Mouse (Mus musculus) limb, embryonic 10.5 days (tissue): ENCODE data around the gene Scamp5. TPM values are rescaled to one million over a fixed set of nuclear protein-coding genes. Genes with fewer than 3 reads are reported as not detected.
A peak's percentile ranks its signal among the peaks of the same experiment; 100 is the strongest.
"Not testable (repeated sequence)": the region's sequence is repeated elsewhere in the genome, so short reads cannot be mapped to it uniquely, and the experiment has no call there.

ENCODE experiments used
- DNase-seq: peaks from one replicate; pipeline ENCODE4 v3.0.0-alpha.2; 2017; ENCODE audit warnings: low spot score
- H3K27ac ChIP-seq: fragments of 300-500 bp; sonication (generic); 2 replicates; pipeline ENCODE4 v1.5.1; 2016; ENCODE audit warnings: mild to moderate bottlenecking
- H3K27me3 ChIP-seq: fragments of 300-500 bp; sonication (generic); 2 replicates; pipeline ENCODE4 v1.6.1; 2016; ENCODE audit warnings: low read depth, mild to moderate bottlenecking; ENCODE audit not compliant: poor library complexity, severe bottlenecking
- H3K36me3 ChIP-seq: fragments of 300-500 bp; sonication (generic); 2 replicates; pipeline ENCODE4 v1.6.1; 2016; ENCODE audit warnings: mild to moderate bottlenecking, moderate library complexity
- H3K4me1 ChIP-seq: fragments of 300-500 bp; sonication (generic); 2 replicates; pipeline ENCODE4 v1.6.1; 2016
- H3K4me3 ChIP-seq: fragments of 300-500 bp; sonication (generic); 2 replicates; pipeline ENCODE4 v1.5.1; 2016; ENCODE audit warnings: mild to moderate bottlenecking, moderate library complexity
- H3K9me3 ChIP-seq: fragments of 300-500 bp; sonication (generic); replicated peaks from 2 replicates; pipeline ENCODE4 v1.6.1; 2016; ENCODE audit warnings: mild to moderate bottlenecking
- WGBS: fragments of 180-500 bp; shearing (Covaris S2); methylation state at CpG from one replicate; pipeline ENCODE4 v1.1.7; 2016; 5-methylcytosine and 5-hydroxymethylcytosine counted together
- polyA plus RNA-seq: library from polyadenylated mRNA; unstranded; fragments of >200 nt; fragmentation: Nextera tagmentation; extraction: Ambion mirVana; gene quantifications from 2 replicates; pipeline ENCODE4 v1.2.1, GENCODE M21; 2016

Scamp5 gene
- polyA plus RNA-seq, 1 experiment from 2014 or later, result 4.5 TPM

- WGBS, result 4% methylated on average over 32 of the region's 32 CpGs
- no peaks in the 10 kb centered on the region for H3K27me3 ChIP-seq
- peak within 1 kb of the TSS; percentile 90 for H3K27ac ChIP-seq
Measured at GRCm38 (mm10) chr9:57439522-57440295, 28.2 kb downstream of the Scamp5 start, which contains the start of gene Ppcdc. Ppcdc (minus strand) TSS chr9:57440124.

GRCm38 (mm10) chr9:57439083-57439482 is 28.8 kb downstream of the Scamp5 start:
- Histone ChIP-seq H3K4me3 (peak overlapping the region; percentile 62), H3K9me3 (no peaks in the 10 kb centered on the region), H3K4me1 (peaks cover 18% of the 10 kb centered on the region), H3K27me3 (no peaks in the 10 kb centered on the region), H3K36me3 (no peaks in the 10 kb centered on the region), H3K27ac (peak overlapping the region; percentile 90)
- no peak for DNase-seq
- 66% methylated on average over 7 of the region's 7 CpGs for WGBS

More at GRCm38 (mm10) chr9:57439522-57440295, 28.2 kb downstream of the Scamp5 start, which contains the start of gene Ppcdc:
- Histone ChIP-seq H3K36me3 (no peaks in the 10 kb centered on the region), H3K4me1 (peaks cover 18% of the 10 kb centered on the region), H3K4me3 (peak within 1 kb of the TSS; percentile 62), H3K9me3 (no peaks in the 10 kb centered on the region)
- DNase-seq, result peak; percentile 91

GRCm38 (mm10) chr9:57437896-57438614 is 29.8 kb downstream of the Scamp5 start:
- H3K36me3 ChIP-seq, result 0 out of 2 replicates have a peak, but pooled peaks cover 2% of the 10 kb centered on the region
- WGBS, result 84% methylated on average over 10 of the region's 10 CpGs
- H3K27ac ChIP-seq, result no peak overlapping the region

GRCm38 (mm10) chr9:57436166-57436565 is 31.7 kb downstream of the Scamp5 start:
- peaks cover 6% of the 10 kb centered on the region; the same call in 1 of the 2 replicates for H3K36me3 ChIP-seq
- H3K4me3 ChIP-seq, result no peak overlapping the region
- WGBS, result 90% methylated on average over 5 of the region's 5 CpGs
- DNase-seq, result no peak
- peaks cover 31% of the 10 kb centered on the region for H3K4me1 ChIP-seq
- no peak overlapping the region for H3K27ac ChIP-seq
- H3K9me3 ChIP-seq, result no peaks in the 10 kb centered on the region
- no peaks in the 10 kb centered on the region for H3K27me3 ChIP-seq

More at GRCm38 (mm10) chr9:57437896-57438614, 29.8 kb downstream of the Scamp5 start:
- DNase-seq, result no peak
- no peak overlapping the region for H3K4me3 ChIP-seq
- no peaks in the 10 kb centered on the region for H3K9me3 ChIP-seq
- no peaks in the 10 kb centered on the region for H3K27me3 ChIP-seq
- H3K4me1 ChIP-seq, result peaks cover 27% of the 10 kb centered on the region

- DNase-seq, result no peak
- peaks cover 6% of the 10 kb centered on the region; the same call in 1 of the 2 replicates for H3K36me3 ChIP-seq
- no peaks in the 10 kb centered on the region for H3K27me3 ChIP-seq
- WGBS, result 87% methylated on average over 11 of the region's 11 CpGs
- no peak overlapping the region for H3K4me3 ChIP-seq
- no peaks in the 10 kb centered on the region for H3K9me3 ChIP-seq
- H3K27ac ChIP-seq, result no peak overlapping the region
- H3K4me1 ChIP-seq, result peaks cover 29% of the 10 kb centered on the region
Measured at GRCm38 (mm10) chr9:57434405-57435165, 33.3 kb downstream of the Scamp5 start.

GRCm38 (mm10) chr9:57433097-57434032 is 34.5 kb downstream of the Scamp5 start:
- 17% methylated on average over 11 of the region's 11 CpGs for WGBS
- peaks cover 6% of the 10 kb centered on the region; the same call in 1 of the 2 replicates for H3K36me3 ChIP-seq
- no peaks in the 10 kb centered on the region for H3K9me3 ChIP-seq
- no peaks in the 10 kb centered on the region for H3K27me3 ChIP-seq
- no peak overlapping the region for H3K4me3 ChIP-seq
- H3K27ac ChIP-seq, result peak overlapping the region; percentile 73
- peaks cover 23% of the 10 kb centered on the region for H3K4me1 ChIP-seq
- peak; percentile 77 for DNase-seq

GRCm38 (mm10) chr9:57432480-57432879 is 35.4 kb downstream of the Scamp5 start:
- H3K27me3 ChIP-seq, result no peaks in the 10 kb centered on the region
- no peak for DNase-seq
- H3K36me3 ChIP-seq, result peaks cover 6% of the 10 kb centered on the region; the same call in 1 of the 2 replicates
- no peak overlapping the region for H3K4me3 ChIP-seq
- H3K9me3 ChIP-seq, result no peaks in the 10 kb centered on the region
- peaks cover 19% of the 10 kb centered on the region for H3K4me1 ChIP-seq
- WGBS, result 84% methylated on average over 3 of the region's 3 CpGs
- 0 out of 2 replicates have a peak overlapping the region, but pooled peaks have one; percentile 73 for H3K27ac ChIP-seq

- H3K4me1 ChIP-seq, result peaks cover 14% of the 10 kb centered on the region
- H3K36me3 ChIP-seq, result peaks cover 6% of the 10 kb centered on the region; the same call in 1 of the 2 replicates
- no peak overlapping the region for H3K27ac ChIP-seq
- no peaks in the 10 kb centered on the region for H3K9me3 ChIP-seq
- 61% methylated on average over 9 of the region's 9 CpGs for WGBS
- H3K27me3 ChIP-seq, result no peaks in the 10 kb centered on the region
- H3K4me3 ChIP-seq, result no peak overlapping the region
- DNase-seq, result no peak
Measured at GRCm38 (mm10) chr9:57431202-57431601, 36.7 kb downstream of the Scamp5 start.

- Histone ChIP-seq H3K36me3 (peaks cover 6% of the 10 kb centered on the region; the same call in 1 of the 2 replicates), H3K27ac (no peak overlapping the region), H3K9me3 (no peaks in the 10 kb centered on the region), H3K27me3 (no peaks in the 10 kb centered on the region), H3K4me1 (peaks cover 10% of the 10 kb centered on the region), H3K4me3 (no peak overlapping the region)
- DNase-seq, result no peak
- WGBS, result 76% methylated on average over 4 of the region's 4 CpGs
Measured at GRCm38 (mm10) chr9:57428391-57428790, 39.5 kb downstream of the Scamp5 start.

- Histone ChIP-seq H3K4me3 (no peak overlapping the region), H3K27me3 (no peaks in the 10 kb centered on the region), H3K27ac (no peak overlapping the region), H3K4me1 (peaks cover 6% of the 10 kb centered on the region), H3K36me3 (peaks cover 2% of the 10 kb centered on the region; the same call in 1 of the 2 replicates), H3K9me3 (no peaks in the 10 kb centered on the region)
- DNase-seq, result no peak
- WGBS, result 59% methylated on average over 4 of the region's 4 CpGs
Measured at GRCm38 (mm10) chr9:57427937-57428336, 39.9 kb downstream of the Scamp5 start.

- not testable (repeated sequence) for H3K4me3 ChIP-seq, H3K27ac ChIP-seq, H3K36me3 ChIP-seq, H3K9me3 ChIP-seq, DNase-seq, H3K27me3 ChIP-seq, H3K4me1 ChIP-seq
- WGBS, result 90% methylated on average over 4 of the region's 4 CpGs
Measured at GRCm38 (mm10) chr9:57427123-57427522, 40.7 kb downstream of the Scamp5 start.
